Mouse (Mus musculus) liver, embryonic 14.5 days (tissue): ENCODE data around the gene Cavin1. TPM values are rescaled to one million over a fixed set of nuclear protein-coding genes. Genes with fewer than 3 reads are reported as not detected.

Experiments used
- ATAC-seq: fragments of 200-750 bp; cut with Nextera tagmentation; 2 replicates; pipeline ENCODE4 v1.8.0; 2017; ENCODE audit warnings: moderate number of reproducible peaks, mild to moderate bottlenecking, moderate library complexity; ENCODE audit not compliant: insufficient read depth
- DNase-seq, 3 experiments: peaks; one replicate each; pipeline ENCODE4 v3.0.0-alpha.2; 2012 to 2013; ENCODE audit warnings: low read depth in 3 of 3, low spot score in 3 of 3
- H3K27ac ChIP-seq: fragments of 300-500 bp; sonication (generic); 2 replicates; pipeline ENCODE4 v1.5.1; 2014; ENCODE audit warnings: moderate library complexity, mild to moderate bottlenecking, control low read depth, inconsistent platforms
- H3K27me3 ChIP-seq: fragments of 300-500 bp; sonication (generic); 2 replicates; pipeline ENCODE4 v1.6.1; 2014; ENCODE audit warnings: mild to moderate bottlenecking, low read length, moderate library complexity; ENCODE audit not compliant: control insufficient read depth, insufficient read depth
- H3K36me3 ChIP-seq: fragments of 300-500 bp; sonication (generic); replicated peaks from 2 replicates; pipeline ENCODE4 v1.6.1; 2014; ENCODE audit warnings: low read depth; ENCODE audit not compliant: control insufficient read depth, insufficient read depth
- H3K4me1 ChIP-seq, 2 experiments: fragments of 200-500 bp in 1 of 2; fragments of 300-500 bp in 1 of 2; sonication (generic) in 1 of 2; replicated peaks; 2 replicates each; pipeline ENCODE4 v1.6.1; 2012 to 2014; ENCODE audit warnings: antibody characterized with exemption in 1 of 2, inconsistent platforms in 1 of 2, low read length in 1 of 2; ENCODE audit not compliant: control insufficient read depth in 2 of 2, insufficient read depth in 2 of 2
- H3K4me2 ChIP-seq: fragments of 300-500 bp; sonication (generic); 2 replicates; pipeline ENCODE4 v1.6.1; 2014; ENCODE audit warnings: low read depth, mild to moderate bottlenecking, control low read depth, moderate library complexity
- H3K4me3 ChIP-seq, 2 experiments: fragments of 200-500 bp in 1 of 2; fragments of 300-500 bp in 1 of 2; sonication (generic) in 1 of 2; 2 replicates each; pipeline ENCODE4 v1.5.1; 2012 to 2014; ENCODE audit warnings: low read depth in 2 of 2, low read length in 2 of 2, mild to moderate bottlenecking in 2 of 2, control low read depth in 1 of 2, inconsistent platforms in 1 of 2, moderate library complexity in 1 of 2; ENCODE audit not compliant: insufficient read depth in 1 of 2
- H3K9ac ChIP-seq: fragments of 300-500 bp; sonication (generic); replicated peaks from 2 replicates; pipeline ENCODE4 v1.6.1; 2014; ENCODE audit warnings: mild to moderate bottlenecking, control low read depth, moderate library complexity
- H3K9me3 ChIP-seq: fragments of 300-500 bp; sonication (generic); 2 replicates; pipeline ENCODE4 v1.6.1; 2016; ENCODE audit warnings: low read length, mixed read lengths; ENCODE audit not compliant: control insufficient read depth
- CTCF ChIP-seq: IDR thresholded peaks from 2 replicates; pipeline ENCODE4 v1.5.1; 2016; ENCODE audit warnings: antibody characterized with exemption, low read depth, control low read depth
- EP300 ChIP-seq: IDR thresholded peaks from 2 replicates; pipeline ENCODE4 v1.6.1; 2016; ENCODE audit warnings: antibody characterized with exemption, low read depth
- WGBS: fragments of 180-500 bp; shearing (Covaris S2); extraction: QIAGEN DNeasy Blood & Tissue Kit; methylation state at CpG from one replicate; pipeline ENCODE4 v1.1.7; 2014; ENCODE audit not compliant: insufficient replicate concordance; 5-methylcytosine and 5-hydroxymethylcytosine counted together
- polyA plus RNA-seq, 2 experiments: library from polyadenylated mRNA; depleted of rRNA in 1 of 2; stranded (reverse) in 1 of 2; unstranded in 1 of 2; fragments of >200 nt; fragmentation: Nextera tagmentation in 1 of 2; extraction: Ambion mirVana in 1 of 2; gene quantifications; 2 replicates each; pipeline versions ENCODE4 v1.2.1 to v1.2.3; 2012 to 2014

The Cavin1 gene
- polyA plus RNA-seq, 2 experiments = 7.0 to 8.1 TPM

DNA sequence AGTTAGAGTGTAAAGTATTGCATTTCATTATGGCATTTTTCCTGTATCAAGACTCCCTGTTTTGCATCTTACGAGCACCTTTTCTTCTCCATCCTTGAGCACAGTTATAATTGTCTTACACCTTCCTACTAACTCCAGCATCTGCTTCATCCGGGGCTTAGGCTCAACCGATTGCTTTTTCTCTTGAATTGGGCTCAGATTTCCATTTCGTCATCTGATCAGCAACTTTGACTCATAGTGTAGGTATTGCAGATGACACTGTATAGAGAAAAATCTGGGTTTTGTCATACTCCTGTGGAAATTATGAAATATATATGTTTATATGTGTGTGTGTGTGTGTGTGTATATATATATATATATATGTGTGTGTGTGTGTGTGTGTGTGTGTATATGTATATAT is 25.8 kb upstream of the Cavin1 start:
- Histone ChIP-seq H3K27ac (no peak overlapping the region), H3K9ac (no peak overlapping the region)
- WGBS = 67% methylated on average over 4 of the region's 4 CpGs

DNA sequence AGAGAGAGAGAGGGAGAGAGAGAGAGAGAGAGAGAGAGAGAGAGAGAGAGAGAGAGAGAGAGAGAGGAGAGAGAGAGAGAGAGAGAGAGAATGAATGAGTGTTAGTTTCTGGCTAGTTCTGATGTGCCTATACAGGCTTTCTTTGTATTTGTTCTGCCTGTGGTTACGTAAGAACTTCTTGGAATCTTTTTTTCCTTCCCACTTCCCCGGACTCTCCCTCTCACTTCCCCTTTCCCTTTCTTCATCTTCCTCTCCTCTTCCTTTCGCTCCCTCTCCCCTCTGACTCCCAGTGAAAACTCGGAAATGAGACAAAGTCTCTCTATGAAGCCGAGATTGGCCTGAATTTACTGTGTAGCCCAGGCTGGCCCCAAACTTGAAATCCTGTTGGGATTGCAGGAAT is 24.0 kb upstream of the Cavin1 start:
- Histone ChIP-seq H3K27me3 (no peaks in the 10 kb centered on the region; the same call in 1 of the 2 replicates), H3K4me1 (no peaks in the 10 kb centered on the region), H3K4me3 (no peak overlapping the region), H3K36me3 (no peaks in the 10 kb centered on the region), H3K27ac (no peak overlapping the region), H3K9ac (no peak overlapping the region), H3K9me3 (no peaks in the 10 kb centered on the region), H3K4me2 (no peak overlapping the region)
- TF ChIP-seq EP300 (no peak), CTCF (no peak)
- DNase-seq = no peak
- no peak for ATAC-seq
- WGBS = 46% methylated on average over 5 of the region's 5 CpGs

More for the DNA sequence above, 25.8 kb upstream of the Cavin1 start:
- DNase-seq (no peak), ATAC-seq (no peak)
- Histone ChIP-seq H3K4me3 (no peak overlapping the region), H3K4me1 (no peaks in the 10 kb centered on the region), H3K9me3 (no peaks in the 10 kb centered on the region), H3K27me3 (no peaks in the 10 kb centered on the region; the same call in 1 of the 2 replicates), H3K4me2 (no peak overlapping the region), H3K36me3 (no peaks in the 10 kb centered on the region)
- TF ChIP-seq EP300 (no peak), CTCF (no peak)

DNA sequence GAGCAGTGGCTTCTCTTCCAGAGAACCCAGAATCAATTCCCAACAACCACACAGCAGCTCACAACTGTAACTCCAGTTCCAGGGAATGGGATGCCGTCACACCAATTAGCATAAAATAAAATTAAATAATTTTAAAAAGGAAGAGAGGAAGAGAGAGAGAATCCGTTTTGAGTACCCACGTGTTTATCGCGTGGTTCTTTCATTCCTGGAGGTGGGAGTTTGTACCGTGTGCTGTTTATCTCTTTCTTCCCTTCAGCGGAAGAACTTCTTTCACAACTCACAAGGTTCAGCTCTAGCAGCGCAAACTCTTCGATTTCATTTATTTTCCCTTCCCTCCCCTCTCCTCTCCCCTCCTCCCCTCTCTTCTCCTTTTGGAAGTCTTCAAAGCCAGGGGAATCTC is 23.5 kb upstream of the Cavin1 start:
- no peak for DNase-seq
- no peaks in the 10 kb centered on the region for H3K36me3 ChIP-seq
- WGBS = 29% methylated on average over 9 of the region's 9 CpGs
- no peak overlapping the region for H3K9ac ChIP-seq
- no peaks in the 10 kb centered on the region for H3K9me3 ChIP-seq
- no peak overlapping the region; the same call in 1 of the 2 replicates for H3K4me2 ChIP-seq
- no peak overlapping the region for H3K4me3 ChIP-seq
- TF ChIP-seq EP300 (no peak), CTCF (no peak)
- ATAC-seq = no peak
- H3K4me1 ChIP-seq = no peaks in the 10 kb centered on the region
- H3K27me3 ChIP-seq = no peaks in the 10 kb centered on the region; the same call in 1 of the 2 replicates
- H3K27ac ChIP-seq = no peak overlapping the region

DNA sequence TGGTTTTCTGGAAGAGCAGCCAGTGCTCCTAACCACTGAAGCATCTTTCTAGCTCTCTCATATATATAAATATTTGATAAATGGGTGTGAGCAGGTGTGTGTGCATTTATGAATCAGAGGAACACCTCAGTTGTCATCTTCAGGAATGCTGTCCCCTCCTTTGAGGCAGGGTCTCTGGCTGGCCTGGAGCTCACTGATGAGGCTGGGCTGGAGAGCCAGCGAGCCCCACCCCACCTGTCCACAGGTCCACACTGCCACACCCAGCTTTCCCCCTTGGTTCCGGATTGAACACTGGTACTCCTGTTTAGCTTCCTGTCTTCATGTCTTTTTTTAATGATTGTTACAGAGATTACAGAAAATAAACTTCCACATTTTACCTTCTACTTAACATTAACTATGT is 22.8 kb upstream of the Cavin1 start:
- H3K27ac ChIP-seq = no peak overlapping the region
- H3K4me3 ChIP-seq = no peak overlapping the region
- ATAC-seq (no peak), DNase-seq (no peak)
- H3K4me2 ChIP-seq = no peak overlapping the region
- H3K27me3 ChIP-seq = no peaks in the 10 kb centered on the region; the same call in 1 of the 2 replicates
- H3K4me1 ChIP-seq = no peaks in the 10 kb centered on the region
- H3K9me3 ChIP-seq = no peaks in the 10 kb centered on the region
- H3K36me3 ChIP-seq = no peaks in the 10 kb centered on the region
- TF ChIP-seq EP300 (no peak), CTCF (no peak)
- WGBS = 55% methylated on average over 2 of the region's 2 CpGs
- H3K9ac ChIP-seq = no peak overlapping the region

DNA sequence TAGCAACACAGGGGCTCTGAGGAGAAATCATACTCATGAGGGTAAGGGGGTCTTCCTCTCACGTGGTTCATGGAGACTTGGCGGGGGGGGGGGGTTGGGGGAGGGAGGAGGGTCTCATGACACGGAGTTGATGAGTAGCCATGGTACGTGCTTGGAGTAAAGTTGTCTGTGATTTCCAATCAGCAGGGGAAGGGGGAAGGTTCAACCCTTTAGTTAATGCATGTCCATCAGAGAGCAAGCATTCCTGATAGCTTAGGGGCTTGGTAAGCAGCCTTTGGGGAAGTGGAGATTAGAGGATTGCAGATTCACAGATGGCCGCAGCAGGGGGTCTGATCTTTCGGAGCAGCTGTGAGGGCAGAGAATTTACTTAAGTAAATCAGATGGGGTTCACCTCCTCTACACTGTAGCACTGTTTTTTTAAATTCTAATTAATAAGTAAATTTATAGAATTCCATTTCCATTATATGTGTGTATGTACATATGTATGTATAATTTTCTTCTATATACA is 20.4 kb upstream of the Cavin1 start:
- ATAC-seq (no peak), DNase-seq (no peak)
- Histone ChIP-seq H3K27ac (no peak overlapping the region), H3K4me3 (no peak overlapping the region), H3K9me3 (no peaks in the 10 kb centered on the region), H3K36me3 (no peaks in the 10 kb centered on the region), H3K4me2 (no peak overlapping the region), H3K9ac (no peak overlapping the region), H3K4me1 (no peaks in the 10 kb centered on the region), H3K27me3 (no peaks in the 10 kb centered on the region; the same call in 1 of the 2 replicates)
- WGBS = 31% methylated on average over 6 of the region's 6 CpGs
- TF ChIP-seq CTCF = no peak
- no peak for TF ChIP-seq EP300
